Mouse (Mus musculus): ENCODE data around the gene Rxylt1.
A peak's percentile ranks its signal among the peaks of the same experiment; 100 is the strongest.

Gene Rxylt1

GRCm38 (mm10) chr10:122096980-122097844, at the start of gene Rxylt1:
TSS of gene Rxylt1 (minus strand) at chr10:122097371.
- DNase-seq = peak; percentile 99

GRCm38 (mm10) chr10:122121290-122121970, 24.3 kb upstream of the Rxylt1 start:
- no peak for DNase-seq

GRCm38 (mm10) chr10:122120500-122121289, 23.5 kb upstream of the Rxylt1 start:
- no peak for DNase-seq

- no peak for DNase-seq
Observed at GRCm38 (mm10) chr10:122119451-122119850, 22.3 kb upstream of the Rxylt1 start.

- no peak for DNase-seq
Observed at GRCm38 (mm10) chr10:122116636-122117035, 19.5 kb upstream of the Rxylt1 start.

GRCm38 (mm10) chr10:122106633-122107028, 9.5 kb upstream of the Rxylt1 start:
- DNase-seq = no peak

- no peak for DNase-seq
Observed at GRCm38 (mm10) chr10:122105889-122106632, 8.9 kb upstream of the Rxylt1 start.

- peak; percentile 18 for DNase-seq
Observed at GRCm38 (mm10) chr10:122105407-122105806, 8.2 kb upstream of the Rxylt1 start.

- no peak for DNase-seq
Observed at GRCm38 (mm10) chr10:122102675-122103074, 5.5 kb upstream of the Rxylt1 start.

- no peak for DNase-seq
Observed at GRCm38 (mm10) chr10:122096462-122096979, 650 bp downstream of the Rxylt1 start.

- no peak for DNase-seq
Observed at GRCm38 (mm10) chr10:122090472-122090871, 6.7 kb downstream of the Rxylt1 start.

GRCm38 (mm10) chr10:122081352-122081751, 15.8 kb downstream of the Rxylt1 start:
- DNase-seq = no peak

GRCm38 (mm10) chr10:122069153-122069552, 28.0 kb downstream of the Rxylt1 start:
- DNase-seq = no peak

GRCm38 (mm10) chr10:122055826-122056225, 41.3 kb downstream of the Rxylt1 start:
- no peak for DNase-seq

- DNase-seq = no peak
Observed at GRCm38 (mm10) chr10:122054535-122054934, 42.6 kb downstream of the Rxylt1 start.

- peak; percentile 77 for DNase-seq
Observed at GRCm38 (mm10) chr10:122051831-122052230, 45.3 kb downstream of the Rxylt1 start.

GRCm38 (mm10) chr10:122047727-122048365, 49.3 kb downstream of the Rxylt1 start:
- peak; percentile 38 for DNase-seq

- DNase-seq = peak; percentile 22
Observed at GRCm38 (mm10) chr10:122046904-122047726, 50.1 kb downstream of the Rxylt1 start, which contains the start of gene Srgap1. TSS of gene Srgap1 (minus strand) at chr10:122047315.

GRCm38 (mm10) chr10:122046511-122046903, 50.7 kb downstream of the Rxylt1 start:
- DNase-seq = no peak

- no peak for DNase-seq
Observed at GRCm38 (mm10) chr10:122045946-122046345, 51.2 kb downstream of the Rxylt1 start.

GRCm38 (mm10) chr10:122044926-122045325, 52.2 kb downstream of the Rxylt1 start:
- no peak for DNase-seq
